Mouse (Mus musculus) v-Abl transformed pro-B cells (cell line): ENCODE measurements around the gene Tmem138.
"Not testable (repeated sequence)": the region's sequence is repeated elsewhere in the genome, so short reads cannot be mapped to it uniquely, and the experiment has no call there.

ENCODE experiments used
- in situ Hi-C, 2 experiments: fragments of 400-800 bp; cut with MboI; formaldehyde crosslinking; loops; one replicate each; pipeline ENCODE4 v1.15.1; 2025; ENCODE audit not compliant: unreplicated experiment in 2 of 2

Tmem138 gene

DNA sequence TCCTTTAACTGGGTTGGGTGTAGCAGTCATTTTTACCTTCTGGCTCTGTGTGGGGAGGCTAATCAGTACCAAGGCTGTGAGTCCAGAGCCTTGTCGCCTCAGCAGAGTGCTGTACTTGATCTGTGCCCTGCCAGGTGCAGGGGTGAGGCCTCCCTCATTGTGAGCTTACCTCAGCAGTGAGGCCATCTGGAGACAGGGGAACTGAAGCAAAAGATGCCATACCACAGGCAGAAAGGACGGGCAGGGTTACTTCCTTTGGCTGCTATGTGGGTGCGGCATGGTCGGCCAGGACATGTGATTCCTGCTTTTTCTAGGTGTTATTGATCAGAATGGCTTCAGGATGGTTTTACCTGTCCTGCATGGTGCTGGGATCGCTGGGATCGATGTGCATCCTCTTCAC, 4.8 kb upstream of the Tmem138 start:
- in situ Hi-C loops, result loop anchor here (25.0 kb wide), 2 partner anchors 620 to 645 kb away; no protein-coding TSS in a partner anchor

GRCm38 (mm10) chr19:10580761-10581160, 3.6 kb upstream of the Tmem138 start:
- in situ Hi-C loops, result loop anchor here (25.0 kb wide), 2 partner anchors 618 to 643 kb away; no protein-coding TSS in a partner anchor

- in situ Hi-C loops, result loop anchor here (25.0 kb wide), 2 partner anchors 618 to 643 kb away; no protein-coding TSS in a partner anchor
Measured at GRCm38 (mm10) chr19:10580102-10580501, 2.9 kb upstream of the Tmem138 start.

DNA sequence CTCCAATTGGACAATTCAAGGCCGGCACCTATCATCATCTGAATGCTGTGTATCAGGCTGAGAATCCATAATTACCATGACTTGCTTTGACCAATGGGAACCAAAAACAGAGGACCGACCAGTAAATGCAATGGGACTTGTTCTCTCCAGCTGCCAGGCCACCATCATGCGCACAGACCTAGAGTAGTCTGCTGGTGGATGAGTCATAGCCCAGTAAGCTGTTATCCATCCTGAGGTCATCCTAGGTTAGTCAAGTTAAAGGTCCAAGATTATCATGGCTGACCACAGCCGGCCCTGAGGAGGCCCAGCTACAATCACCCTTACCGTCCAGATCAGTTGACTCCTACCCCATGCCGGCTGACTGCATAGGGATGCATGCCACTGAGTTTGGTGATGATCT, 7.5 kb downstream of the Tmem138 start:
- in situ Hi-C loops, result no loop called here

GRCm38 (mm10) chr19:10565217-10565616, 11.9 kb downstream of the Tmem138 start:
- in situ Hi-C loops, result no loop called here

GRCm38 (mm10) chr19:10564278-10564677, 12.9 kb downstream of the Tmem138 start:
- in situ Hi-C loops, result no loop called here

GRCm38 (mm10) chr19:10562351-10562750, 14.8 kb downstream of the Tmem138 start:
- in situ Hi-C loops, result no loop called here

DNA sequence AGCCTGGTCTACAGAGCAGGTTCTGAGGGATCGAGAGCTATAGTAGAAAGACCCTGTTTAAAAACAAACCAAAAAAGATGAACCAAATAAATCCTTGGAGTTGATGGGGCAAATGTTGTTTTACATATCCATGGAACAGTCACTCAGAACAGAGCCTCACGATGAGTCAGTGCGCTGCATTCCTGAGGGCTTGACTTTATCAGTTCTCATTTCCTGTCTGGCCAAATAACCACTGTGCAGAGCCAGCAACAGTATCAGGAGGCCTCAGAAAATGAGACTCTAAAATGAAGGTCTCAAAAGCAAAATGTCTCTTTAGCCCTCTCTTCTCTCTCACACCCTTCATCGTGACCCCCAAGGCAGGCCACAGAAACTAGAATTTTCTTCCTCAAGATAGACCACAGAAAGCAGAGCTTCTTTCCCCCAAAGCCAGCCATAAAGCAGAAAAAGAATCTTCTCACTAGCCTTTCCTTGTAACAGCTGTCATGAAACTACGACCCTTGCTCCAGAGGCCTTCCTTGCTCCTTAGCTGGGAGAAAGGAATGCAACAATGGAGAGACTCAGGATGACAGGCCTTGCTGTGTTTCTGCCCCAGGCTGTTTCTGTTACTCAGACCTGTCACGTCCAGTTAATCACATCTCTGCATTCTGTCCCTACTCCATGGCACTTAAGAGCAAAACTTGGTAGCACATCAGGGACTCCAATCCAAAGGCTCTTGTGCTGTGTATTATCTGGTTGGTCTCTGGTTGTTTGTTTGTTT, 15.4 kb downstream of the Tmem138 start:
- in situ Hi-C loops, result no loop called here

GRCm38 (mm10) chr19:10560108-10560507, 17.1 kb downstream of the Tmem138 start:
- in situ Hi-C loops, result no loop called here

DNA sequence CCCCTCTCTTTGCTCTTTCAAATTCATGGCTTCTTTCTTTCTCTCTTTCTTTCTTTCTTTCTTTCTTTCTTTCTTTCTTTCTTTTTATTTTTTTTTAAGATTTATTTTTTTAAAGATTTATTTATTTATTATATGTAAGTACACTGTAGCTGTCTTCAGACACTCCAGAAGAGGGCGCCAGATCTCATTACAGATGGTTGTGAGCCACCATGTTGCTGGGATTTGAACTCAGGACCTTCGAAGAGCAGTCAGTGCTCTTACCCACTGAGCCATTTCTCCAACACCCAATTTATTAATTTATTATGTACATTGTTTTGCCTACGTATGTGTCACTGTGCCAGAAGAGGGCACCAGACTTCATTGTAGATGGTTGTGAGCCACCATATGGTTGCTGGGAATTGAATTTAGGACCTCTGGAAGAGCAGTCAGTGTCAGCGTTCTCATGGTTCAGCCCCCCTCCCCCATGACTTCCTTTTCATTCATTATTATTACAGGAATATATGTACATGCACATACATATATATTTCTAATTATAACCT, 19.3 kb downstream of the Tmem138 start:
- in situ Hi-C loops, result not testable (repeated sequence)

- in situ Hi-C loops, result no loop called here
Measured at GRCm38 (mm10) chr19:10557430-10557829, 19.7 kb downstream of the Tmem138 start.

GRCm38 (mm10) chr19:10557001-10557400, 20.2 kb downstream of the Tmem138 start:
- in situ Hi-C loops, result no loop called here

GRCm38 (mm10) chr19:10555624-10556510, 21.3 kb downstream of the Tmem138 start, which contains the start of gene Tmem216:
TSS of gene Tmem216 (minus strand) at chr19:10556238.
- in situ Hi-C loops, result no loop called here

- in situ Hi-C loops, result loop anchor here in 1 of 2 experiments (25.0 kb wide), 1 partner anchor 1398 kb away; no protein-coding TSS in a partner anchor
Measured at GRCm38 (mm10) chr19:10539454-10539853, 37.7 kb downstream of the Tmem138 start.

DNA sequence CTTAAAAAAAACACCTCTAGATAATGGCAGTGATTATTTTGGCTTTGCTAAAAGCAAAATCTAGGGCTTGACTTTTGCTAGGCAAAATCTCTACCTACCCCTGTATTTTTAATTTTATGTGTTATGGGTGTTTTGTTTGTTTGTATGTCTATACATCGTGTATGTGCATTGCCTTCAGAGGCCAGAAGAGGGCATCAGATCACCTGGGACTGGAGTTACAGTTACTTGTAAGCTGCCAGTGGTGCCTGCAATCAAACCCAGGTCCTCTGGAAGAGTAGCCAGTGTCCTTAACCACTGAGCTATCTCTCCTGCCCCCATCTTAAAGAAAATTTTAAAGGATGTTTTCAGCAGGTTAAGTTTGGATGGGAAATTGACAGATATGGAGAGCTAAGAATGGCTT, 47.1 kb downstream of the Tmem138 start:
- in situ Hi-C loops, result loop anchor here in 1 of 2 experiments (25.0 kb wide), 1 partner anchor 1407 kb away; no protein-coding TSS in a partner anchor

GRCm38 (mm10) chr19:10525910-10526309, 51.3 kb downstream of the Tmem138 start, which contains the start of gene Sdhaf2:
TSS of gene Sdhaf2 (minus strand) at chr19:10526142.
- in situ Hi-C loops, result loop anchor here in 1 of 2 experiments (25.0 kb wide), 1 partner anchor 1411 kb away; no protein-coding TSS in a partner anchor

DNA sequence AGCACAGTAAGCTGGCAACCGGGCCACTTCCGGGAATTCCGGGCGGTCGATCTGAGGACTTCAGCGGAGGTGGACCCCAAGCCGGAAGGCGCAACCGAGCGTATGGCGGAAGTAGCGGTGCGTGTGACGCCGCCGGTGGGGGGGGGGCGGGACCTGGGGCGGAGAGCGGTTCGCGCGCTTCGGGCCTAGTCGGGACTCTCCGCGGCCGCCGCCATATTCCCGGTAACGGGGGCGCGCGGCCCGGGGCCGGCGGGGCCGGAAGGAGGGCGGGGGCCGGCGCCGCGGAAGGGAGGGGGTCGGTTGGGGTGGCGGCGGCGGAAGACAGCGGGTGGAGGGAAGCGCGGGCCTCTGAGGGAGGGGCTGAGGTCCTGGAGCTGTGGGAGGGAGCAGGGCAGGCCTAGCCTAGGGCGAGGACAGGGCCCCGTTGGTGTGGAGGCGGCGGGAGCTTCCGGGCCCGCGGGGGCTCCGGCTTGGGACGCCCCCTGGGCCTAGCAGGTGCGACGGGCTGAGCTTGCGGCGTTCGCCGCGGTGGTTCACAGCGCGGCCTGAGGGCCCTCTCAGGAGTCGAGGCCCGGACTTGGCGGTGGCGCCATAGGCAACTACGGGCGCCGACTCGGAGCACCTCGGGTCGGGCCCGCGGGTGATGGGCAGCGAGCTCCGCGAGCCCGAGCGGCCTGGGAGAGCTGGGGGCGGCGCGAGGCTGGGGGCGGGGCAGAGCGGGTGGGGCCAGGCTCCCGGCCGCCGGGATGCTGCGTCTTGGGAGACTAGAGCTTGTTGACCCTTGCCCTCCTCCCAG, 51.9 kb downstream of the Tmem138 start, which contains the start of gene Cpsf7:
Cpsf7 (plus strand) TSS at position 161 of the 796 bp plus-strand sequence.
- in situ Hi-C loops, result loop anchor here in 1 of 2 experiments (25.0 kb wide), 1 partner anchor 1412 kb away; no protein-coding TSS in a partner anchor

- in situ Hi-C loops, result loop anchor here (25.0 kb wide), 2 partner anchors 88 to 1413 kb away; partner anchors contain the start of genes Ddb1 (in 1 of the 2) and Tkfc (in 1 of the 2)
Measured at GRCm38 (mm10) chr19:10524784-10525105, 52.4 kb downstream of the Tmem138 start.

GRCm38 (mm10) chr19:10523483-10524080, 53.6 kb downstream of the Tmem138 start:
- in situ Hi-C loops, result loop anchor here in 1 of 2 experiments (25.0 kb wide), 1 partner anchor 89 kb away; the partner anchor contains the start of genes Ddb1 and Tkfc
